Mouse (Mus musculus) liver, adult 2 months (tissue): ENCODE data around the gene Pms2. TPM values are rescaled to one million over a fixed set of nuclear protein-coding genes. Genes with fewer than 3 reads are reported as not detected.

Experiments
- DNase-seq: peaks from one replicate; pipeline ENCODE4 v3.0.0-alpha.2; 2011; ENCODE audit warnings: low read depth, low spot score; ENCODE audit errors: extremely low read depth
- H3K27ac ChIP-seq: fragments of 200-500 bp; replicated peaks from 2 replicates; pipeline ENCODE4 v1.5.1; 2012; ENCODE audit warnings: low read depth, mild to moderate bottlenecking, control low read depth, inconsistent platforms, low read length; ENCODE audit not compliant: insufficient read depth
- H3K27me3 ChIP-seq: fragments of 200-500 bp; 2 replicates; pipeline ENCODE4 v1.6.1; 2012; ENCODE audit warnings: mild to moderate bottlenecking, moderate library complexity, low read length, inconsistent platforms; ENCODE audit not compliant: control insufficient read depth, insufficient read depth
- H3K36me3 ChIP-seq: fragments of 200-500 bp; 2 replicates; pipeline ENCODE4 v1.6.1; 2012; ENCODE audit warnings: low read length, inconsistent platforms; ENCODE audit not compliant: control insufficient read depth, insufficient read depth
- H3K4me1 ChIP-seq: fragments of 200-500 bp; 2 replicates; pipeline ENCODE4 v1.6.1; 2011; ENCODE audit warnings: low read length; ENCODE audit not compliant: control insufficient read depth, insufficient read depth
- H3K4me3 ChIP-seq: fragments of 200-500 bp; 2 replicates; pipeline ENCODE4 v1.5.1; 2011; ENCODE audit warnings: low read depth, mild to moderate bottlenecking, control low read depth, low read length, moderate library complexity; ENCODE audit not compliant: insufficient read depth
- H3K79me2 ChIP-seq: fragments of 200-500 bp; 2 replicates; pipeline ENCODE4 v1.6.1; 2012; ENCODE audit warnings: inconsistent platforms, mild to moderate bottlenecking, low read length, moderate library complexity; ENCODE audit not compliant: control insufficient read depth, insufficient read depth
- H3K9ac ChIP-seq: fragments of 200-500 bp; 2 replicates; pipeline ENCODE4 v1.6.1; 2012; ENCODE audit warnings: low read depth, mild to moderate bottlenecking, control low read depth, inconsistent platforms, low read length
- CTCF ChIP-seq: fragments of 200-500 bp; IDR thresholded peaks from 2 replicates; pipeline ENCODE4 v1.5.1; 2011; ENCODE audit warnings: low read depth, low read length, control low read depth
- POLR2A ChIP-seq: fragments of 200-500 bp; IDR thresholded peaks from 2 replicates; pipeline ENCODE4 v1.6.1; 2011; ENCODE audit warnings: low read length, control low read depth; ENCODE audit not compliant: insufficient read depth; ENCODE audit errors: extremely low read depth
- WGBS: fragments of 180-500 bp; shearing (Covaris S2); methylation state at CpG from one replicate; pipeline ENCODE4 v1.1.7; 2018; 5-methylcytosine and 5-hydroxymethylcytosine counted together
- polyA plus RNA-seq: library from polyadenylated mRNA; depleted of rRNA; stranded (reverse); fragments of >200 nt; gene quantifications from 2 replicates; pipeline ENCODE4 v1.2.3, GENCODE M21; 2012
- total RNA-seq: library from RNA; depleted of rRNA; stranded (reverse); fragments of >200 nt; gene quantifications from 2 replicates; pipeline ENCODE4 v1.2.3, GENCODE M21; 2014

Pms2 gene
- total and polyA plus RNA-seq, 2 experiments, result 0.88 to 2.1 TPM

- Histone ChIP-seq H3K27me3 (no peaks in the 10 kb centered on the region), H3K36me3 (no peaks in the 10 kb centered on the region; the same call in 1 of the 2 replicates), H3K79me2 (no peaks in the 10 kb centered on the region), H3K4me3 (no peak overlapping the region), H3K27ac (no peak overlapping the region), H3K9ac (no peak overlapping the region), H3K4me1 (no peaks in the 10 kb centered on the region)
- no peak for TF ChIP-seq CTCF
- TF ChIP-seq POLR2A, result no peak
- no peak for DNase-seq
- WGBS, result 87% methylated on average over 9 of the region's 9 CpGs
Observed at GRCm38 (mm10) chr5:143936156-143936555, 26.4 kb downstream of the Pms2 start.

GRCm38 (mm10) chr5:143941588-143941987 lies 31.8 kb downstream of the Pms2 start:
- DNase-seq, result no peak
- no peaks in the 10 kb centered on the region for H3K27me3 ChIP-seq
- H3K79me2 ChIP-seq, result no peaks in the 10 kb centered on the region
- H3K27ac ChIP-seq, result no peak overlapping the region
- no peak overlapping the region for H3K4me3 ChIP-seq
- H3K4me1 ChIP-seq, result no peaks in the 10 kb centered on the region
- no peak overlapping the region for H3K9ac ChIP-seq
- TF ChIP-seq CTCF, result no peak
- TF ChIP-seq POLR2A, result no peak
- 25% methylated on average over 10 of the region's 10 CpGs for WGBS
- no peaks in the 10 kb centered on the region for H3K36me3 ChIP-seq

- Histone ChIP-seq H3K4me1 (no peaks in the 10 kb centered on the region), H3K36me3 (no peaks in the 10 kb centered on the region), H3K79me2 (no peaks in the 10 kb centered on the region), H3K9ac (no peak overlapping the region), H3K27ac (no peak overlapping the region), H3K4me3 (no peak overlapping the region), H3K27me3 (no peaks in the 10 kb centered on the region)
- 87% methylated on average over 14 of the region's 14 CpGs for WGBS
- TF ChIP-seq POLR2A, result no peak
- DNase-seq, result no peak
Observed at GRCm38 (mm10) chr5:143943231-143944125, 33.7 kb downstream of the Pms2 start.

- no peaks in the 10 kb centered on the region for H3K36me3 ChIP-seq
Observed at GRCm38 (mm10) chr5:143948361-143948760, 38.6 kb downstream of the Pms2 start.

GRCm38 (mm10) chr5:143950016-143950415 lies 40.3 kb downstream of the Pms2 start:
- H3K36me3 ChIP-seq, result no peaks in the 10 kb centered on the region
- no peaks in the 10 kb centered on the region for H3K79me2 ChIP-seq
- TF ChIP-seq POLR2A (no peak), CTCF (no peak)
- no peak overlapping the region for H3K27ac ChIP-seq
- H3K9ac ChIP-seq, result no peak overlapping the region
- DNase-seq, result no peak
- H3K4me3 ChIP-seq, result no peak overlapping the region
- 60% methylated on average over 5 of the region's 5 CpGs for WGBS
- H3K27me3 ChIP-seq, result no peaks in the 10 kb centered on the region
- no peaks in the 10 kb centered on the region for H3K4me1 ChIP-seq

More at GRCm38 (mm10) chr5:143948361-143948760, 38.6 kb downstream of the Pms2 start:
- H3K4me1 ChIP-seq, result no peaks in the 10 kb centered on the region
- no peaks in the 10 kb centered on the region for H3K79me2 ChIP-seq
- TF ChIP-seq POLR2A (no peak), CTCF (no peak)
- H3K4me3 ChIP-seq, result no peak overlapping the region
- 89% methylated on average over 12 of the region's 12 CpGs for WGBS
- no peak for DNase-seq
- H3K27me3 ChIP-seq, result no peaks in the 10 kb centered on the region
- H3K9ac ChIP-seq, result no peak overlapping the region
- H3K27ac ChIP-seq, result no peak overlapping the region

GRCm38 (mm10) chr5:143957101-143957500 lies 47.3 kb downstream of the Pms2 start:
- Histone ChIP-seq H3K36me3 (no peaks in the 10 kb centered on the region), H3K9ac (no peak overlapping the region), H3K27me3 (no peaks in the 10 kb centered on the region), H3K79me2 (no peaks in the 10 kb centered on the region), H3K4me3 (no peak overlapping the region), H3K4me1 (no peaks in the 10 kb centered on the region), H3K27ac (no peak overlapping the region)
- 92% methylated on average over 6 of the region's 6 CpGs for WGBS
- TF ChIP-seq CTCF (no peak), POLR2A (no peak)
- DNase-seq, result no peak
